Mouse (Mus musculus): Measurements from ENCODE around the gene Eloa. TPM values are rescaled to one million over a fixed set of nuclear protein-coding genes. Genes with fewer than 3 reads are reported as not detected.

Eloa gene
- polyA plus RNA-seq, 1 experiment from 2014 or later: 40.6 TPM

DNA sequence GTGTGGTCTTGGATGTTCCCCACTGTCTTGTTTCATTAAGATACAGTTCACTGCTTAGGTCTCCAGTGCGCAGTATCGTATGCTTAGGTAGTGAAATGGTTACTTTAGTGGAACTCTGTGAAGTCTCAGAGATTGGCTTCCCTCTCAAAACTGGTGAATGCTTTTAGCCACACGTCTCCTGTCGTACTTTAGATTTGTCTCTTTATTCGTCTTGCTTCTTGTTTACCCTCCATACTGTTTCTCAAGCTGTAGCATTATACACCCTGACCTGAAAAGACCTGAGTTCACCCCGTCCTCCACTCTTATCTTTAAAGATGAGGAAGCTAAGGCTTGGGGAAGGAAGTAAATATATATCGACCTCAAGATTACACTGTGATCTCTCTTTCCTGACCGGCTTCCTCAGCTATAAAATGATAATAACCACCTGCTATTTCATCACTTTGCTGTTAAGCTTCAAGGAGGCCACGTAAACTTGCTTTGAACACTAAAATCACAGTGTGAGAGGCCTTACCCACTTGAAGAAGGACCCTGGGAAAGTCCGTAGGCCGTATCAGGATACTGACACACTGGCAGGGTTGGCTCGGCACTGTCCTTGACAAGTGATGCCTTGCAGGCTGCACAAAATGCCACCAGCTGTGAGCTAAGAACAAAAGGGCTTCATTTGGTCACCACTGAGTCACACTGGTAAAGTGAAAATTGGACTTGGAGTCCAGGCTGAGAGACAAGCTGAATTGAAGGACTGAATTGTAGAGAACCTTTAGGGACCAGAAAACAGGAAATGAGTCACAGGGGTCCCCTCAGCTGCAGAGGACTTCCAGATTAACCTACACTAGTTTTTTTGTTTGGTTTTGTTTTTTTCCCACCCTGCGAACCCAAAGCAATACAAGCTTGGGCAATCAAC is 48.4 kb downstream of the Eloa start:
- H3K27ac ChIP-seq: peak overlapping the region; percentile 83; the same call in 1 of the 2 replicates
- peaks cover 60% of the 10 kb centered on the region for H3K36me3 ChIP-seq
- peaks cover 22% of the 10 kb centered on the region for H3K4me1 ChIP-seq
- WGBS: 64% methylated on average over 13 of the region's 13 CpGs
- peak overlapping the region; percentile 99 for H3K4me3 ChIP-seq (replicated peaks)
- H3K27me3 ChIP-seq: no peaks in the 10 kb centered on the region
- no peaks in the 10 kb centered on the region for H3K9me3 ChIP-seq (replicated peaks)
- H3K9ac ChIP-seq: peak overlapping the region; percentile 97; the same call in 1 of the 2 replicates
- ATAC-seq (replicated peaks; ENCODE audit: low FRiP score): no peak
- H3K4me2 ChIP-seq: peak overlapping the region; percentile 89

GRCm38 (mm10) chr4:135972556-135972906 is 49.0 kb downstream of the Eloa start, which contains the start of gene Lypla2:
Gene Lypla2 (minus strand): TSS chr4:135972626.
- peaks cover 22% of the 10 kb centered on the region for H3K4me1 ChIP-seq
- no peaks in the 10 kb centered on the region for H3K9me3 ChIP-seq (replicated peaks)
- H3K27me3 ChIP-seq: no peaks in the 10 kb centered on the region
- H3K9ac ChIP-seq: peak within 1 kb of the TSS; percentile 97
- ATAC-seq (replicated peaks; ENCODE audit: low FRiP score): peak; percentile 84
- H3K36me3 ChIP-seq: peaks cover 64% of the 10 kb centered on the region
- peak within 1 kb of the TSS; percentile 83 for H3K27ac ChIP-seq
- peak within 1 kb of the TSS; percentile 89 for H3K4me2 ChIP-seq
- 2% methylated on average over 19 of the region's 19 CpGs for WGBS
- peak within 1 kb of the TSS; percentile 99 for H3K4me3 ChIP-seq (replicated peaks)

DNA sequence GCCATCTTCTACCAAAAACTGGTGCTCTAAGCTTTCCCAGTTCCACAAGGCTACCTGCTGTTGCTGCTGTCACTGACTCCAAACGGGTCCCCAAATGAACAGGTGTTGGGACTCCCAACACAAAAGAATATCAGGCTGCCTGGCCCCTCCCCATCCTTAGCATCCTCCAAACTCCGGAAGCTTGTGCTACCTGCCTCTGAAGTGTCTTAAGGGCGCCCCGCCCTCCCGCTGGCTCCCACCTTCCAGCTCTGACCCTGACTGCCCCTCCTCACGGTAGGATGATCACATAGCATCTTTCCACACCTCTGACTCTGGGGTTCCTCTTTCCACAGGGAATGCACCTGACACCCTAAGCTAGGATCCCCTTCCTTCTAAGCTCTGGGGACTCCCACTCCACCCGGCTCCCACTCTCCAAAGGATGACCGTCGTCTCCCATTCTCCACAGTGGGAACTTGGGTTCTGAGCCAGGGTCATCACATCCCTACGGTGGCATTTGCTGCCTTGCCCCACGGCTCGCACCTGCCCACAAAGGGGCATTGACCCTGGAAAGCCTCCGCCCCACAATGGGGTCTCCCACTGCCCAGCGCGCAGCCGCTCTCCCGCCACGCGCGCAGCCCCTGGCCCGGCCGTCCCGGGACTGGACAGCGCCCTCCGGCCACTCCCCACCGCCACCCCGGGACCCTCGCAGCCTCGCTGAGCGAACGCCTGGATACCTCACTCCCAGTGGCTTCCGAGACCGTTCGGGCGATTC is 49.6 kb downstream of the Eloa start:
- WGBS: under 1% methylated on average over 35 of the region's 35 CpGs
- H3K9me3 ChIP-seq (replicated peaks): no peaks in the 10 kb centered on the region
- H3K9ac ChIP-seq: peak overlapping the region; percentile 97
- peak overlapping the region; percentile 89 for H3K4me2 ChIP-seq
- peaks cover 66% of the 10 kb centered on the region for H3K36me3 ChIP-seq
- H3K27me3 ChIP-seq: no peaks in the 10 kb centered on the region
- H3K27ac ChIP-seq: peak overlapping the region; percentile 83
- H3K4me1 ChIP-seq: peaks cover 22% of the 10 kb centered on the region
- ATAC-seq (replicated peaks; ENCODE audit: low FRiP score): no peak
- peak overlapping the region; percentile 99 for H3K4me3 ChIP-seq (replicated peaks)

DNA sequence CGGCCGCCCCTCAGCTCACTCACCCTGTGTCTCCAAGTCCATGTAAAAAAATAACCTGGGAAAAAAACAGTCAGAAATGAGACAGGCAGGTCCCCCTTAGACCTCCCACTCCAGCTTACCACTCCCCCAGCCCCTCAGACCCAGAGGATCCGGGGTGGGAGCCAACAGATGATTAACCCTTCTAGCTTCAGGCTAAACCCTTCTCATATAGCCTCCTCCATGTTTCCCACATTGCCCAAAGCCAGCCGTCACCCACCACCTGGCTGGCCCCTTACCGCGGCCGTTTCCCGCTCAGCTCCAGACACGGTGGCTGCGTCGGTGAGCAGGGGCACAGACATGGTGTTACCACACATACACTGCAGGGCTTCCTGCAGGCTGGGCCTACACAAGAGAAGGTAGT is 51.0 kb downstream of the Eloa start:
- peaks cover 22% of the 10 kb centered on the region for H3K4me1 ChIP-seq
- H3K9me3 ChIP-seq (replicated peaks): no peaks in the 10 kb centered on the region
- H3K36me3 ChIP-seq: peaks cover 64% of the 10 kb centered on the region
- WGBS: 82% methylated on average over 11 of the region's 11 CpGs
- H3K27me3 ChIP-seq: no peaks in the 10 kb centered on the region
- no peak overlapping the region for H3K9ac ChIP-seq
- no peak for ATAC-seq (replicated peaks; ENCODE audit: low FRiP score)
- peak overlapping the region; percentile 99; the same call in 1 of the 2 replicates for H3K4me3 ChIP-seq (replicated peaks)
- H3K4me2 ChIP-seq: peak overlapping the region; percentile 89; the same call in 1 of the 2 replicates
- H3K27ac ChIP-seq: no peak overlapping the region

- no peaks in the 10 kb centered on the region for H3K9me3 ChIP-seq (replicated peaks)
- peaks cover 32% of the 10 kb centered on the region for H3K4me1 ChIP-seq
- peak overlapping the region; percentile 26; the same call in 1 of the 2 replicates for H3K9ac ChIP-seq
- H3K27me3 ChIP-seq: no peaks in the 10 kb centered on the region
- no peak overlapping the region for H3K4me2 ChIP-seq
- H3K27ac ChIP-seq: no peak overlapping the region
- H3K36me3 ChIP-seq: peaks cover 51% of the 10 kb centered on the region
- no peak for ATAC-seq (replicated peaks; ENCODE audit: low FRiP score)
- WGBS: 89% methylated on average over 13 of the region's 13 CpGs
- H3K4me3 ChIP-seq (replicated peaks): no peak overlapping the region
These were observed 52.4 kb downstream of the Eloa start for GRCm38 (mm10) chr4:135969070-135969750.

DNA sequence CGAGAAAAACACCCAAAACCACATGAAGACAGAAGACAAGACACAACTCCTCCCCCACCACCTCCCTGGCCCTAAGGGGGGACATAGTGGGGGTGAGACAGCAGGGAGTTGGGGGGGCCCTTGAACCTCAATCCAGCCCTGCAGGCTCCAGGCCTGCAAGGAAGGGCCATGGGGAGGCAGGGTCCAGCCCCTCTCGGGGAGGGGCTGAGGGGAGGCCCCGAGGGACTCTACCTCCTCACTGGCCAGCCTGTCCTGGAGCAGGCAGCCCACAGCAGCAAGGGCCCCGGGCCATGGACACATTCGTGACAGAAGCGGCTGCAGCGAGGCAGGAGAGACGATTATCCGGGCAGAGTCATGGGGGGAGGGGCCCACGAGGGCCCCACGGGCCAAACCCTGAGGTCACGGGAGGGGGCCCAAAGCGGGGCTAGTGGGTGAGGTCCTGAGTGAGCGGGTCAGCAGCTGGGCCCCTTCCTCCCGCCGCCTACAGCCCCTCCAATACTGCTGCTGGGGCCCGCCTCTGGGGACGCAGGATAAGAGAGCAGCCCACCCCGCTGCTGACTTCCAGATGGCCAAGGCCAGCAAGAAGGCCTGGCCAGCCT is 53.2 kb downstream of the Eloa start:
- ATAC-seq (replicated peaks; ENCODE audit: low FRiP score): no peak
- 0 out of 2 replicates have a peak overlapping the region, but pooled peaks have one; percentile 18 for H3K27ac ChIP-seq
- peak overlapping the region; percentile 26; the same call in 1 of the 2 replicates for H3K9ac ChIP-seq
- WGBS: 56% methylated on average over 19 of the region's 19 CpGs
- H3K27me3 ChIP-seq: no peaks in the 10 kb centered on the region
- no peak overlapping the region for H3K4me3 ChIP-seq (replicated peaks)
- H3K4me1 ChIP-seq: peaks cover 35% of the 10 kb centered on the region
- H3K4me2 ChIP-seq: no peak overlapping the region
- H3K9me3 ChIP-seq (replicated peaks): no peaks in the 10 kb centered on the region
- H3K36me3 ChIP-seq: peaks cover 50% of the 10 kb centered on the region

- ATAC-seq (replicated peaks; ENCODE audit: low FRiP score): no peak
- WGBS: 89% methylated on average over 18 of the region's 18 CpGs
- H3K9me3 ChIP-seq (replicated peaks): no peaks in the 10 kb centered on the region
- peaks cover 50% of the 10 kb centered on the region for H3K36me3 ChIP-seq
- H3K9ac ChIP-seq: no peak overlapping the region
- H3K27ac ChIP-seq: no peak overlapping the region
- no peak overlapping the region for H3K4me3 ChIP-seq (replicated peaks)
- H3K27me3 ChIP-seq: no peaks in the 10 kb centered on the region
- no peak overlapping the region for H3K4me2 ChIP-seq
- H3K4me1 ChIP-seq: peaks cover 34% of the 10 kb centered on the region
These were observed 54.3 kb downstream of the Eloa start for GRCm38 (mm10) chr4:135967086-135967760.

- Histone ChIP-seq H3K4me3 (replicated peaks) (no peak overlapping the region), H3K9ac (no peak overlapping the region), H3K4me2 (no peak overlapping the region), H3K4me1 (peaks cover 28% of the 10 kb centered on the region), H3K9me3 (replicated peaks) (no peaks in the 10 kb centered on the region), H3K36me3 (peaks cover 54% of the 10 kb centered on the region), H3K27me3 (no peaks in the 10 kb centered on the region), H3K27ac (no peak overlapping the region)
- 91% methylated on average over 16 of the region's 16 CpGs for WGBS
- ATAC-seq (replicated peaks; ENCODE audit: low FRiP score): no peak
These were observed 55.3 kb downstream of the Eloa start for GRCm38 (mm10) chr4:135966283-135966682.

DNA sequence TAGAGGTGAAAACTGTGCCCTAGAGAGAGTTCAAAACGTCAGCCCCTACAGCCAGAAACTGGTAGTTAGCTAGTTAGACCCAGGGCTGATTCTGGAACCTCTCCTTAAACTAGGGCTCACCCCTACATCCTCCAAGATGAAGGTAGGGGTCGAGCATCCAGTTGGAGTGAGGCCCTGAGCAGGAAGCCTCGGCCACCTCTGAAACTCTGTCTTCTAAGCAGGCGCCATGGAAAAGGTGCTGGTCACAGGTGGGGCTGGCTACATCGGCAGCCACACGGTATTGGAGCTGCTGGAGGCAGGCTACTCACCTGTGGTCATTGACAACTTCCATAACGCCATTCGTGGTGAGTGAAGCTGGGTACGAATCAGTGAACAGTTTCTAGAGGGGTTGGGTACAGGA is 56.5 kb downstream of the Eloa start:
- no peaks in the 10 kb centered on the region for H3K27me3 ChIP-seq
- no peaks in the 10 kb centered on the region for H3K9me3 ChIP-seq (replicated peaks)
- H3K4me2 ChIP-seq: peak overlapping the region; percentile 96
- ATAC-seq (replicated peaks; ENCODE audit: low FRiP score): no peak
- 78% methylated on average over 9 of the region's 9 CpGs for WGBS
- peak overlapping the region; percentile 86 for H3K4me3 ChIP-seq (replicated peaks)
- no peak overlapping the region for H3K27ac ChIP-seq
- peaks cover 22% of the 10 kb centered on the region for H3K4me1 ChIP-seq
- peaks cover 60% of the 10 kb centered on the region for H3K36me3 ChIP-seq
- H3K9ac ChIP-seq: peak overlapping the region; percentile 68

DNA sequence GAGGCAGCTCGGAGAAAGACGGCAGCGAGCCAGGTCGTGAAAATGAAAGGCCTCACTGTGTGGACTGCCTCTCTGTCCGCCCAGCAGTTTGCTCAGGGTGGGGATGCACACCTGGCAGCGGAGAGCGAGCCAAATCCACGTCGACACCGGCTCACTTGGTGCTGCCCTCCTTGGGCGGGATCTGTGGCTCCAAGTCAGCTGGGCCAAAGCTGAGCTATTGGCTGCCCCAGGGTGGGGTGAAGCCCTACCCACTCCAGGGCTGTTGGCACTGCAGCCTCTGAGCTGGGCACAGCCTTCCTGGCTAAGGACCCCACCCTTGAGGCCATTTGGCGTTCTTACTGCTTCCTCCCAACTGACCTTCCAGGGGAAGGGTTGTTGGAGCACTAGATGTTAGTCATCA is 57.1 kb downstream of the Eloa start:
- Histone ChIP-seq H3K4me1 (peaks cover 22% of the 10 kb centered on the region), H3K9me3 (replicated peaks) (no peaks in the 10 kb centered on the region), H3K4me3 (replicated peaks) (peak overlapping the region; percentile 86), H3K27me3 (no peaks in the 10 kb centered on the region), H3K9ac (peak overlapping the region; percentile 68), H3K4me2 (peak overlapping the region; percentile 96), H3K27ac (peak overlapping the region; percentile 82; the same call in 1 of the 2 replicates), H3K36me3 (peaks cover 60% of the 10 kb centered on the region)
- 3% methylated on average over 12 of the region's 12 CpGs for WGBS
- 0 out of 2 replicates have a peak, but pooled peaks have one; percentile 7 for ATAC-seq (replicated peaks; ENCODE audit: low FRiP score)

All from kidney, embryonic 15.5 days (tissue).